Mouse (Mus musculus) C2C12 (cell line): ENCODE measurements at regions not wholly inside any gene's neighbourhood (a gene's known extent, or its start where the extent isn't known, plus 50 kb on each side); places are given as distances from the start of the nearest gene placed in this dataset.

Source experiments
- CEBPB ChIP-seq: IDR thresholded peaks from one replicate; pipeline ENCODE4 v1.6.1; 2011; ENCODE audit warnings: low read depth, mild to moderate bottlenecking, control low read depth, moderate library complexity
- CTCF ChIP-seq: IDR thresholded peaks from one replicate; pipeline ENCODE4 v1.5.1; 2011; ENCODE audit not compliant: control insufficient read depth, insufficient read depth, insufficient read length
- FOSL1 ChIP-seq: IDR thresholded peaks from one replicate; pipeline ENCODE4 v1.8.0; 2011; ENCODE audit warnings: mild to moderate bottlenecking, low read length; ENCODE audit not compliant: poor library complexity, insufficient read depth, severe bottlenecking
- MAX ChIP-seq: IDR thresholded peaks from one replicate; pipeline ENCODE4 v1.6.1; 2011; ENCODE audit warnings: mild to moderate bottlenecking, control low read depth
- MYOD1 ChIP-seq: IDR thresholded peaks from one replicate; pipeline ENCODE4 v1.6.1; 2011; ENCODE audit warnings: low read depth; ENCODE audit not compliant: control insufficient read depth, insufficient read length
- MYOG ChIP-seq: IDR thresholded peaks from one replicate; pipeline ENCODE4 v1.6.1; 2011; ENCODE audit not compliant: control insufficient read depth, insufficient read length; ENCODE audit errors: extremely low read depth
- USF1 ChIP-seq: IDR thresholded peaks from one replicate; pipeline ENCODE4 v1.6.1; 2011; ENCODE audit warnings: low read depth, mild to moderate bottlenecking, control low read depth, moderate library complexity

- TF ChIP-seq CTCF (no peak), MAX (no peak), MYOD1 (no peak), USF1 (no peak), MYOG (no peak), CEBPB (no peak), FOSL1 (no peak)
Measured at GRCm38 (mm10) chr3:42784203-42784602, 1041.8 kb downstream of the D3Ertd751e start.
